Mouse (Mus musculus) testis, adult 2 months (tissue): Measurements from ENCODE around the gene Zmat3.

Experiments used
- CTCF ChIP-seq: fragments of 200-500 bp; IDR thresholded peaks from 2 replicates; pipeline ENCODE4 v1.5.1; 2012; ENCODE audit warnings: low read depth, mild to moderate bottlenecking, inconsistent platforms, low read length, moderate library complexity; ENCODE audit not compliant: control insufficient read depth, insufficient read depth, insufficient replicate concordance
- POLR2A ChIP-seq: fragments of 200-500 bp; IDR thresholded peaks from 2 replicates; pipeline ENCODE4 v1.6.1; 2012; ENCODE audit warnings: low read depth, mild to moderate bottlenecking, inconsistent platforms, low read length, moderate library complexity; ENCODE audit not compliant: control insufficient read depth

- TF ChIP-seq CTCF (no peak), POLR2A (no peak)
Measured at GRCm38 (mm10) chr3:32344825-32345224, 21.0 kb downstream of the Zmat3 start.
